Mouse (Mus musculus) B cell, adult (primary cell): ENCODE results near the gene Mlst8. TPM values are rescaled to one million over a fixed set of nuclear protein-coding genes. Genes with fewer than 3 reads are reported as not detected.

Source experiments
- total RNA-seq: library from RNA; stranded (reverse); gene quantifications from 4 replicates; pipeline ENCODE4 v1.2.4, GENCODE M21; 2023; ENCODE audit not compliant: inconsistent age

Mlst8 gene
- 18.2 to 22.4 TPM (median 20.5 TPM) in 4 replicates for total RNA-seq

DNA sequence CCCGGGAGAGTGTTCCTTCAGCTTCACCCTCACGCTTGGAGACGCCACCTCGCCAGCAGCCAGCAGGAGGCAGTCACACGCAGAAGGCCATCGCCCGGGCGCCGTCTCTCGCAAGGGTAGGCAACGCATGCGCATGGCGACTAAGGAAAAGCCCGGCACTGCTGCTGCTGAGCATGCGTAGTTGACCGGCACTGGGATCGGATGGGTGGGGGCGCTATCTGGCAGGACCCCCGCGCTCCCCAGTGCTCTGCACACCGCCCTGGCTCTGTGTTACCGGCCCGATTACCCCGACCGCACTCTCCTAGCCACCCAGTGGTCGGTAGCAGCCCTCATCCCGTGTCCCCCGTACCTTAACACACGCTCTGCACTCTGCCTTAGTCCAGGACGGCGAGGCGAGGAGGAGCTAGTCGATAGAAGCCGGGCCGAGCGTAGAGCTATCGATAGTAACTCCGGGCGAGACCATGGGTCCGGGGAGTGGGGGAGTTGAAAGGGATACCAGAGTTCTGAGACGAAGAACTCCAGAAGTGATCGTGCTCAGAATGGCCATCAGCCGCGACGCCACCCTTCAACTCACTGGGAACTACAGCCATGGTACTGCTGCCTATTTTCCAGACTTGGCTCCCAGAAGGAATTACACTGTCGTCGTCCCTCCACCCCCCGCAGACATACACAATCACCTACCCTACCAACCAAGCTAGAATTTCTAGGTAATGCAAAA lies at the start of gene Mlst8:
Gene Mlst8 (minus strand): TSS at position 416 of the 718 bp plus-strand sequence.

DNA sequence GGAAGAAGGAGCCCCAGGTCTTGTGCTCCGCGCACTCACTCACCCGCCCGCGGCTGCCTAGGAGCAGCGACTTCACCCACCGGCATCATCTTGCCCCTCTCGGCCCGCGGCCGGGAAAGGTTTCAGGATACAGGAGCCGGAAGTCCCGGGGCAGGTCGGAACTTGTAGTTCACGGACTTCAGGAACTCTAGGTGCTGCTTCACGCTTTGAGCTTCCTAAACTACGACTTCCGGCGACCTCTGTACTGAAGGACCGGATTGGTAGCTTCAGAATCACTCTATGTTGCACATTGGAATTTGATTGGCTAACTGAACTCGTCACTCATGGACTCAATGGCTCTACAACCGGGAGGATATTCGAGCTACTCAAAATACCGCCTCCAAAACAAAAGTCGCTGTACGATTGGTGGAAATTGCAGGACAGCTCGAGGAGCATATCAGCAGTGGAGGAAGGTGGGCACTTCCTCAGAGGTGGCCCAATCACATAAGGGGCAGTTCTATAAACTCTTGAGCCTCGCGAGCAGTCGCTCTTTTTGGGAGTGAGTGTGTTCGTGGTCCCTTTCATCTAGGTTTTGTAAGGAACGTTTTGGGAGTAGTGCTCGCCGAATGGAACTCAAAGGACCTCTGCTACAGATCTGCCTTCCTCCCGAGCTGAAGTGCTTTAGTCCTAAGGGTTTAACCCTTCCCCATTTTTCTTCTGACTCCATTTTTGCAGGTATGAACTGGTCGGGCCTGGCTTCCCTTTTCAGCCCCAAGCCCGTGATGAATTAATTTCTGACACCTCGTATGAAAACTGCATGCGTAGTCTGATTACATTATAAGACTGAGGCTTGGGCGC lies 49.1 kb upstream of the Mlst8 start, which contains the start of gene Traf7:
Gene Traf7 (minus strand): TSS at position 216 of the 837 bp plus-strand sequence.

DNA sequence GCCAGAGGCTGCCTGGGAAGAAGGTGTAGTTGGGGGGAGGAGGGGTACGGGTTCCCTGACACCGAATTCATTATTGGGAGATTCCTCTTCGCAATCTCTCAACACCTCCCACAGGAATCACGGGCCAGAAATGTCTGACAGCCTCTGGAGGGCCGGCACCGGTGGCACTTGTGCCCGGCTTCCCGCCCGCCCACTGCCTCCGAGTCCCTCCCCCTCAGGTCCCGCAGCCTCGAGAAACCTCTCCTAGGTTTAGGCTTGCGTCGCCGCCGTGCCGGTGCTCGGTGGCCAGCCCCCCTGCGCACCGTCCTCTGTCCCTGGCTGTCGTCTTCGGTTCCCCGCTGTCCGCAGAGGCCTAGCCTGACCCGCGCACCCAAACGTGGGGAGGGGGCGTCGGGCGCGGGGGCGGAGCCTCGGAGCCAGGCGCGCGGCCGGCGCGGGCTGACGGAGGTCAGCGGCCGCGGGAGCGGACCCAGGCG lies 9.3 kb upstream of the Mlst8 start, which contains the start of gene Caskin1:
Gene Caskin1 (plus strand): TSS at position 416 of the 476 bp plus-strand sequence.

DNA sequence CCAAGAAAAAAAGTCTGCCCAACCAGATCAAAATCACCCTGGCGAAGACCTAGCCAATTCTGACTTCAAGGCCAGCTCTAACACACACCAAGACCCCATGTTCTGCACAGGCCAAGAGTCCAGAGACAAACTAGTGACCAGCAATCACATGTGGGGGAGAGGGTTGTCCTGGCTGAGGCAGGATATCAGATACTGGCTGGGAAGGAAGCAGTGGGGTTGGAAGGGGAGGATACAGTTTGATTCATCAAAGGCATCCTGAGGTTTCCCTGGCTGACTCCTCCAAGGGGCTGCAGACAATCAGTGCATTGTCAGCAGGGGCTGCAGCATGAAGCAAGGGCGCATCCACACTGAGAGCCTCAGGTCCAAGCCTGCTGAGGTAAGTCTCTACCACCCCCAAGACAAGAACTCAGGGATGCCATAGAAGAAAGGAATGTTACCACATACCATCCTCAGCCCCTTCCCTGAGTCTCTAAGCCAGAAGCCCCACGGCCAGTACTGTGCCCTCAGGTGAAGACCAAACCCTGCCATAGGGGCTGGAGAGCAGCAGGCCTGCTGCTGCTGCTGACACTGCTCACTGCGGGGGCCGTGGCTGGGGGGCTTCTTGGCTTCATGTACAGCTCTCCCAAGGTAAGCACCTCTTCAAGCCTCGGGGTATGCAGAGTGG lies 5.1 kb downstream of the Mlst8 start, which contains the start of gene Bricd5:
Gene Bricd5 (plus strand): TSS at position 273 of the 664 bp plus-strand sequence.

DNA sequence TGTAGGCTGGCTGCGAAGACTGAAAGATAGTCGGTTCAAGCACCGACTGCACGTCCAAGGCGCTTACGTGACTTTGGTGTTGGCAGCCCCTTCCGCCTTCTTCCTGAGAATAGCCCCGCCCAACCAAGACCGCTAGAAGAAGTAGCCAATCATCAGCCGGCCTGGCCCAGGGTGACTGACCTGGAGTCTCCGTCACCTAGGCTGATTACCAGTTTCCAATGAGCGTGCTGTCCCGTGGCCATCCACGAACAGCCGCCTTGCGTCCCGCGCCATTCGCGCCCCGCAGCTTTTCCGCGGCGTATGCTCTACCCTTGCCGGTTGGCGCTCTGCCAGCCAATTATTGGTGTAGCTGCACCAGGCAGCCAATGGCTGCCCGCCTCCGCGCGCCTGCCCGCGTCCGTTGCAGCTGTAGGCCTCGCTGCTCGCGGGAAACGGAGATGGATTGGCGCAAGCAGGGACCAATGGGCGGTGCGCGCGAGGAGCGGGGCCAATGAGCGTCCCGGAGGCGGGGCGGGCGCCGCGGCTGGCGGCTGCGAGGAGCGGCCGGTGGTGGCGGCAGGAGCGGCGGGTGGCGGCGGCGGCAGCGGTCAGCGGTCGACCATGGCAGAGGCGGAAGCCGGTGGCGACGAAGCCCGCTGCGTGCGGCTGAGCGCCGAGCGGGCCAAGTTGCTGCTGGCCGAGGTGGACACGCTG lies 8.8 kb downstream of the Mlst8 start, which contains the start of the genes E4f1 and Pgp:
Gene E4f1 (minus strand): TSS at position 404 of the 693 bp plus-strand sequence.
Gene Pgp (plus strand): TSS at position 483 of the 693 bp plus-strand sequence.

DNA sequence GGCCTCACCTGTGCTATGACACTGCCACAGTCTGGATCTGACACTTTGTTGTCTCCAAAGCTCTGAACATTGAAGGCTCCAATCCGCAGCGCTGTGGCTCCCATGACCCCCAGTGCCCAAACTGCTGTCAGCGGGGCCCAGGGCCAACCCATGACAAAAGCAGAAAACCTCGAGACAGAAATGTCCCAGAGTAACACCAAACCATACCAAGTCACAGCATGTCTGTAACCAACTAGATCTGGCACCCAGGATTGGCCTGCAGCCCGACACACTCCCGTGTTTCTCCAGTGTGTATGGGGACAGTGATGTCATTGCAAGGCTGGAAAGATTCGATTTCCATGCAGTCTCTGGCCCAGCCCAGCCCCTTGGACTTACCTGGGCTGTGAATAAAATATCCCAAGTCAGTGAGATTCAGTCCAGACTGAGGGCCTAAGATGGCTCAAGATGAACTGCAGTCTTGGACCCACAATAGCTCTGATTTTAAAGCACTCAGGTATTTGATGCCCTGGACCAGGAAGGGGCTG lies 36.2 kb downstream of the Mlst8 start, which contains the start of gene Dnase1l2:
Gene Dnase1l2 (minus strand): TSS at position 474 of the 524 bp plus-strand sequence.

DNA sequence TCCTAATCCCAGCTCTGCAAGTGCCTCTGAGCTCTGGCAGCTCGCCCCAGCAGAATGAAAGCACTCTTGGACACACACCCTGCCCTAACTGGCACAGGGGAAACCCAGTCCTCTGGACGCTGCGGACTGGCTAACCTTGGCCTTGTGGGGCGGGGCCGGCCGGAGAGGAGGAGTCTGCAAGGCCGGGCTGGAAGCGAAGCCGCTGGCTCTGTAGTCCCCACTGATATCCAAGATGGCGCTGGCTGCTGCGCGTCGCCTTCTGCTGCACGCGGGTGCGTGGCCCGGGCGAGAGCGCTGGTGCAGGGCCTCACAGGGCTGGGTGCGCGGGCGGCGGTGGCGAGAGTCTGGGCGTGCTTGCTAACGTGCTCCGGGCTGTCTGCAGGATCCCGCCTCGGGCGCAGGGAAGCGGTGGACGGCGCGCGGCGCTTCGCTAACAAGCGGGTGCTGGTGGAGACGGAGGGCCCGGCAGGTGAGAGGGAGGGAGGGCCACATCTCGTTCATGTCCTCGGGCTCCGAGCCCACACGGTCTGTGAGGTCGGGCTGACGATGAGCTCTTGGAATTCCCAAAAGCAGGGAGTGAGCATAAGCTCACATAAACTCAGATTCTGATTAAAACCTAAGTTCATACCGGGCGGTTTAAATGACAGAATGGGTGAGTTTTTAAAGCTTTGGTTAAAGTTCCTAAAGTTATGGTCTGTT lies 52.3 kb downstream of the Mlst8 start, which contains the start of gene Eci1:
Gene Eci1 (plus strand): TSS at position 171 of the 699 bp plus-strand sequence.

Other genes starting within 250 kb of the Mlst8 start
- 8.9 to 15.0 TPM (median 12.2 TPM) in 4 replicates for gene Ccnf, start 227.6 kb downstream of the Mlst8 start, total RNA-seq
- 0.09 to 0.30 TPM (median 0.14 TPM) in 4 replicates for gene Abca17, start 128.0 kb downstream of the Mlst8 start, total RNA-seq
- 50.7 to 55.1 TPM (median 52.7 TPM) in 4 replicates for gene Abca3, start 127.1 kb downstream of the Mlst8 start, total RNA-seq
- 154 to 168 TPM (median 161 TPM) in 4 replicates for gene Rnps1, start 64.5 kb downstream of the Mlst8 start, total RNA-seq
- gene Eci1, start 52.4 kb downstream of the Mlst8 start, total RNA-seq = 22.7 to 27.4 TPM (median 27.0 TPM) in 4 replicates
- gene Dnase1l2, start 36.0 kb downstream of the Mlst8 start, total RNA-seq = 3.5 to 8.3 TPM (median 5.4 TPM) in 4 replicates
- gene E4f1, start 8.8 kb downstream of the Mlst8 start, total RNA-seq = 58.4 to 75.5 TPM (median 64.9 TPM) in 4 replicates
- gene Pgp, start 8.7 kb downstream of the Mlst8 start, total RNA-seq = 17.0 to 19.8 TPM (median 18.8 TPM) in 4 replicates
- 0.71 to 1.2 TPM (median 0.95 TPM) in 4 replicates for gene Bricd5, start 5.2 kb downstream of the Mlst8 start, total RNA-seq
- not detected in 4 replicates for gene Caskin1, start 9.5 kb upstream of the Mlst8 start, total RNA-seq
- gene Traf7, start 48.9 kb upstream of the Mlst8 start, total RNA-seq = 201 to 215 TPM (median 211 TPM) in 4 replicates
- gene Rab26, start 55.1 kb upstream of the Mlst8 start, total RNA-seq = 1.0 to 1.9 TPM (median 1.2 TPM) in 4 replicates
- 71.1 to 75.5 TPM (median 72.5 TPM) in 4 replicates for gene Pkd1, start 70.8 kb upstream of the Mlst8 start, total RNA-seq
- gene Tsc2, start 153.6 kb upstream of the Mlst8 start, total RNA-seq = 84.9 to 110 TPM (median 98.3 TPM) in 4 replicates
- gene Nthl1, start 153.6 kb upstream of the Mlst8 start, total RNA-seq = 2.8 to 11.3 TPM (median 4.9 TPM) in 4 replicates
- gene Slc9a3r2, start 171.2 kb upstream of the Mlst8 start, total RNA-seq = 0.48 to 0.51 TPM in 2 of 4 replicates, not detected in the others
- gene Npw, start 179.4 kb upstream of the Mlst8 start, total RNA-seq = not detected in 4 replicates
- gene Zfp598, start 190.6 kb upstream of the Mlst8 start, total RNA-seq = 52.7 to 59.6 TPM (median 57.9 TPM) in 4 replicates
- not detected in 4 replicates for gene Syngr3, start 210.9 kb upstream of the Mlst8 start, total RNA-seq
- gene Gfer, start 217.1 kb upstream of the Mlst8 start, total RNA-seq = 16.9 to 18.7 TPM (median 18.1 TPM) in 4 replicates
- 7.7 to 11.6 TPM (median 8.4 TPM) in 4 replicates for gene Noxo1, start 217.2 kb upstream of the Mlst8 start, total RNA-seq
- 31.4 to 36.1 TPM (median 33.4 TPM) in 4 replicates for gene Tbl3, start 228.6 kb upstream of the Mlst8 start, total RNA-seq
- 0.78 TPM in 1 of 4 replicates, not detected in the others for gene Rnf151, start 239.0 kb upstream of the Mlst8 start, total RNA-seq
- gene Rps2, start 239.0 kb upstream of the Mlst8 start, total RNA-seq = 1,210 to 1,288 TPM (median 1,234 TPM) in 4 replicates
- gene Ndufb10, start 245.4 kb upstream of the Mlst8 start, total RNA-seq = 71.7 to 80.7 TPM (median 73.5 TPM) in 4 replicates
- not detected in 4 replicates for gene Rpl3l, start 248.7 kb upstream of the Mlst8 start, total RNA-seq